Mouse (Mus musculus): ENCODE results near the gene Emid1. TPM values are rescaled to one million over a fixed set of nuclear protein-coding genes. Genes with fewer than 3 reads are reported as not detected.
A peak's percentile ranks its signal among the peaks of the same experiment; 100 is the strongest.

The Emid1 gene
- polyA plus RNA-seq, 1 experiment from 2014 or later = 41.9 TPM

DNA sequence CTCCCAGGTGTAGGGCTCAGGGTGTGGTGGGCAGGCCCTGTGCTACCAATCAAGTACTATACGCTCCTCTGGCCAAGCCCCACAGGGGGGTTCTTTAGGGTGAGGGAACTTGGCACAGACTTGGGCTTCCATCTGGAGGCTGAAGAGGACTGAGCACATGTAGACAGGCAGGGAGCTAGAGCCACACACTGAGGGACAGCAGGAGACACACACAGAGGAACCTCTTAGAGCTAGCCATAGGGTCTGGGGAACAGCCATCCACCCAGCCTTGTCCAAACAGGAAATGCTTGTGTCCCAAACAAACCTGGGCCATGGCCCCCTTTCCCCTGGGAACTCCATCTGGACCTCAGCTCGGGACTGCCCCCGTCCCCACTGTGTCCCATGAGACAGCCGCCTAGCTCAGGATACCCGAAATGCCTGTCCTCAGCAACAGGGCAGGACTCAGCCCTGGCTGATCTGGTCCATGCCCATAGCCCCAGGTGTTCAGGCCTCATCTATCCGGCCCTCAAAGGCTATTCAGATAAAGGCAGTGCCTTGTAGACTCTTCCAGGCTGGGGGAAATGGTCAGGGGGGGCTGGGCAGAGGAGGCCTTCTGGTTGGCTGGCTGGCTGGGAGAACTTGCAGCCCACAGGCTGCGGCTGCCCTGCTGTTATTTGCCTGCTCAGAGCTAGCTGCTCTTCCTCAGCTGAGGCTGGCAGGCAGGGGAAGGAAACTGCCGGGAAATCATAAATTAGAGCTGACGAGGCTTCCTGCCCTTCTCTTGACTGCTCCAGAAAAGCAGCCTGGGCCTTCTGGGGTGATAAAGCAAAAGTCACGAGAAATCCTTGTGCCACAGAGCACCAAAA lies 3.1 kb upstream of the Emid1 start:
- Histone ChIP-seq H3K4me1 (ENCODE audit: control insufficient read depth, insufficient read depth, low read length) (peaks cover 17% of the 10 kb centered on the region), H3K4me3 (ENCODE audit: low read depth, low read length) (no peak overlapping the region), H3K4me2 (ENCODE audit: low read depth, low read length) (no peak overlapping the region), H3K36me3 (ENCODE audit: control insufficient read depth, insufficient read depth, low read length) (no peaks in the 10 kb centered on the region), H3K9me3 (ENCODE audit: control insufficient read depth, low read length) (no peaks in the 10 kb centered on the region), H3K27me3 (replicated peaks; ENCODE audit: control insufficient read depth, insufficient read depth, low read length) (no peaks in the 10 kb centered on the region), H3K27ac (replicated peaks; ENCODE audit: low read depth, low read length) (no peak overlapping the region), H3K9ac (ENCODE audit: low read depth, low read length) (no peak overlapping the region)
- 27% methylated on average over 10 of the region's 10 CpGs for WGBS
- DNase-seq (ENCODE audit: low spot score) (no peak), ATAC-seq (ENCODE audit: low read depth) (no peak)

- 25% methylated on average over 4 of the region's 4 CpGs for WGBS
- H3K4me1 ChIP-seq (ENCODE audit: control insufficient read depth, insufficient read depth, low read length) = peaks cover 29% of the 10 kb centered on the region
- H3K9me3 ChIP-seq (ENCODE audit: control insufficient read depth, low read length) = no peaks in the 10 kb centered on the region
- H3K27me3 ChIP-seq (replicated peaks; ENCODE audit: control insufficient read depth, insufficient read depth, low read length) = no peaks in the 10 kb centered on the region
- peak overlapping the region; percentile 62 for H3K4me3 ChIP-seq (ENCODE audit: low read depth, low read length)
- H3K9ac ChIP-seq (ENCODE audit: low read depth, low read length) = peak overlapping the region; percentile 82
- no peaks in the 10 kb centered on the region for H3K36me3 ChIP-seq (ENCODE audit: control insufficient read depth, insufficient read depth, low read length)
- H3K4me2 ChIP-seq (ENCODE audit: low read depth, low read length) = peak overlapping the region; percentile 94
- no peak for ATAC-seq (ENCODE audit: low read depth)
- DNase-seq (ENCODE audit: low spot score) = no peak
- no peak overlapping the region for H3K27ac ChIP-seq (replicated peaks; ENCODE audit: low read depth, low read length)
These were observed 818 bp downstream of the Emid1 start for GRCm38 (mm10) chr11:5151247-5151630.

DNA sequence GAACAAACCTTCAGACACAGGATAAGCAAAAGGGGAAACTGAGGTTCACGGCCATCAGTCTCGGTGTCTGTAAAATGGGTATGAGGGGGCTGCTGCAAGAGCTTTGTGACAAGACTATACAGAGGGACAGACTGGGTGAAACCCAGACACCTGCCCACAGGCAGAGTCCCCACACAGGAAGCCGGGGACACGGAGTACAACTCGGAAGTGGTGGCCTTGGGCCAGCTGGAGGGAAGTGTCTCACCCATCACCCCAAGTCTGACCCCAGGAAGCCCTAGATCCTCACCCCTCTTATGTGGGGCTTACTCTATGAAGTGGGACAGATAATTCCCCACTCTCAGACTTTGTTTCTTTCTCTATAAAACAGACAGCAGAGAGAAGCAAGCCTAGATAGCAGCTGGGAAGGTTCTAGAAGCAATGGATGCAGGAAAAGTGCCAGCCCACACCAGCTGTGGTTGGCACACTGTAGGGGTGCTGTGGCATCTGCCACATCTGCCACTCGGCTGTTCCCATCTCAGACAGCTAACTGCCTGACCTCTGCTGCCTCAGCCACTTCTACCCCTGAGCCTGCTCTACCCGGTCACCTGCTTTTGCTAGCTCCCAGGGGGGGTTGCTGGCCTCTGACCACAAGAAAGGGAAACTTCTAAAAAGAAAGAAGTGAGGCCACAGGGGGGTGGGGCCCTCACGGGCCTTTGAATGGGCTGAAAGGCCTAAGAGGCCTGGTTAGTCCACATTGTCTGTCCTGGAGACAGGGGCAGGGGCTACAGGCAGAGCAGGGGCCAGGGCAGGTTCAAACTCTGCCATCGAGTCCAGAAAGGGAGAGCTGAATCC lies 1.4 kb downstream of the Emid1 start:
- peaks cover 29% of the 10 kb centered on the region for H3K4me1 ChIP-seq (ENCODE audit: control insufficient read depth, insufficient read depth, low read length)
- no peak overlapping the region for H3K4me3 ChIP-seq (ENCODE audit: low read depth, low read length)
- H3K4me2 ChIP-seq (ENCODE audit: low read depth, low read length) = peak overlapping the region; percentile 94
- no peaks in the 10 kb centered on the region for H3K27me3 ChIP-seq (replicated peaks; ENCODE audit: control insufficient read depth, insufficient read depth, low read length)
- H3K9ac ChIP-seq (ENCODE audit: low read depth, low read length) = no peak overlapping the region; the same call in 1 of the 2 replicates
- no peaks in the 10 kb centered on the region for H3K36me3 ChIP-seq (ENCODE audit: control insufficient read depth, insufficient read depth, low read length)
- H3K9me3 ChIP-seq (ENCODE audit: control insufficient read depth, low read length) = no peaks in the 10 kb centered on the region
- WGBS = 67% methylated on average over 9 of the region's 9 CpGs
- DNase-seq (ENCODE audit: low spot score) (no peak), ATAC-seq (ENCODE audit: low read depth) (no peak)
- H3K27ac ChIP-seq (replicated peaks; ENCODE audit: low read depth, low read length) = no peak overlapping the region

DNA sequence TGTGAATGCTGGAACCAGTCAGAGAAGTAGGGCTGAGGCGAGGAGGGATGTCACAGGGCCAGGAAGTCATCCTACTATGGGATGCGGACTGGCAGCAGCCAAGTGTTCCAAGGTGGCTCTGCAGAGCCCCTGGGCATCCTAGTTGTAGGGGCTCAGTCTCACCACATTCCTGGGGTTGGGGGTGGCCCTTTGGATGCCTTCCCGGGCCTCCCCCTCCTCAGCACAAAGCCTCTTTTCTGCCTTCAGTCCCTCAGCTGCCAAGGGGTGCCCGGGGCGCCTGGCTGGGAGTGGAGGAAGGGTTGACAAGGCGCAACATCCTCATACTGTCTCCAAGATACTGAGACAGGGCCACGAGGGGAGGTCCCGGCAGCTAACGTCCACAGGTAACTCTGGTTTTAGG lies 2.1 kb downstream of the Emid1 start:
- H3K9ac ChIP-seq (ENCODE audit: low read depth, low read length) = no peak overlapping the region

DNA sequence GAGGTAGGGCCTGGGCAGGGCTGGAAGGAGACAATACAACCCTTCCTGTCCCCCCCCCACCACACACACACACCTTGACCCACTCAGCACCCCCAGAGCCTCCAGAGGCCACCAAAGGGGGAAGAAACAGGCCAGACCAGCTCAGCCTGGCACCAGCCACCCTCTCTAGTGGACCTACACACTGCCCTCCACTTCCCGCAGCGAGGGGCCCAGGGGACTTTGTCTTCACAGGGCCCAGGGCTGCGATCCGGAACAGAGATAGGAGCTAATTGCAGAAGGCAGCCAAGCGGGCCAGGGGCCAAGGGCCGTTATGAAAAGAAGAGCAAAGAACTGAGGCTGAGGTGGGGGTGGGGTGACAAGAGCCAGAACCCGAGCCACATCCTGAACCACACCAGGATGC lies 2.8 kb downstream of the Emid1 start:
- Histone ChIP-seq H3K9me3 (ENCODE audit: control insufficient read depth, low read length) (no peaks in the 10 kb centered on the region), H3K4me2 (ENCODE audit: low read depth, low read length) (0 out of 2 replicates have a peak overlapping the region, but pooled peaks have one; percentile 11), H3K4me1 (ENCODE audit: control insufficient read depth, insufficient read depth, low read length) (peaks cover 22% of the 10 kb centered on the region), H3K27ac (replicated peaks; ENCODE audit: low read depth, low read length) (no peak overlapping the region), H3K27me3 (replicated peaks; ENCODE audit: control insufficient read depth, insufficient read depth, low read length) (no peaks in the 10 kb centered on the region), H3K9ac (ENCODE audit: low read depth, low read length) (no peak overlapping the region), H3K36me3 (ENCODE audit: control insufficient read depth, insufficient read depth, low read length) (no peaks in the 10 kb centered on the region), H3K4me3 (ENCODE audit: low read depth, low read length) (no peak overlapping the region)
- DNase-seq (ENCODE audit: low spot score) = no peak
- 22% methylated on average over 7 of the region's 7 CpGs for WGBS
- ATAC-seq (ENCODE audit: low read depth) = no peak

More for the DNA sequence above, 2.1 kb downstream of the Emid1 start:
- no peaks in the 10 kb centered on the region for H3K9me3 ChIP-seq (ENCODE audit: control insufficient read depth, low read length)
- no peaks in the 10 kb centered on the region for H3K36me3 ChIP-seq (ENCODE audit: control insufficient read depth, insufficient read depth, low read length)
- DNase-seq (ENCODE audit: low spot score) (peak; percentile 32), ATAC-seq (ENCODE audit: low read depth) (no peak)
- H3K27me3 ChIP-seq (replicated peaks; ENCODE audit: control insufficient read depth, insufficient read depth, low read length) = no peaks in the 10 kb centered on the region
- H3K27ac ChIP-seq (replicated peaks; ENCODE audit: low read depth, low read length) = no peak overlapping the region
- H3K4me2 ChIP-seq (ENCODE audit: low read depth, low read length) = peak overlapping the region; percentile 11; the same call in 1 of the 2 replicates
- 55% methylated on average over 9 of the region's 9 CpGs for WGBS
- peaks cover 22% of the 10 kb centered on the region for H3K4me1 ChIP-seq (ENCODE audit: control insufficient read depth, insufficient read depth, low read length)
- H3K4me3 ChIP-seq (ENCODE audit: low read depth, low read length) = no peak overlapping the region

DNA sequence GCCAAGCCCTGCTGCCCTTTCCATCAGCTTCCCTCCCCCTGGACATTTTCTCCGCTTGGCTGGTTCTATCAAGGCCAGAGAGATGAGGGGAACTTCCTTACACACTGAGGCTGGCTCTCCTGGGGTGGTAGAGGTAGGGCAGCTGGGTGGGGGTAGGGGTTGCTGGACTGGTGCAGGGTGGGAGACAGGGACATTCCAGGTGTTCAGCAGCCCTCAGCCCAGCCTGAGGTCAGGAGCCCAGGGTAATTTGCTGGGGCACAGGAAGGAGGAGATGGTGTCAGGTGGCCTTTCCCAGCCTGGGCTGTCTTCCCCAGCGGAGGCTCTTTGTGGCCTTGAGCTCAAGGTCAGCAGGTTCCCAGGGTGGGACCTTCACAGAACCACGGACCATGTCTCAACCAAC lies 6.5 kb downstream of the Emid1 start:
- Histone ChIP-seq H3K9ac (ENCODE audit: low read depth, low read length) (no peak overlapping the region), H3K27ac (replicated peaks; ENCODE audit: low read depth, low read length) (no peak overlapping the region), H3K27me3 (replicated peaks; ENCODE audit: control insufficient read depth, insufficient read depth, low read length) (no peaks in the 10 kb centered on the region), H3K4me2 (ENCODE audit: low read depth, low read length) (no peak overlapping the region), H3K9me3 (ENCODE audit: control insufficient read depth, low read length) (no peaks in the 10 kb centered on the region), H3K4me1 (ENCODE audit: control insufficient read depth, insufficient read depth, low read length) (peaks cover 21% of the 10 kb centered on the region), H3K4me3 (ENCODE audit: low read depth, low read length) (no peak overlapping the region), H3K36me3 (ENCODE audit: control insufficient read depth, insufficient read depth, low read length) (no peaks in the 10 kb centered on the region)
- WGBS = 74% methylated on average over 3 of the region's 3 CpGs
- DNase-seq (ENCODE audit: low spot score) (no peak), ATAC-seq (ENCODE audit: low read depth) (no peak)

DNA sequence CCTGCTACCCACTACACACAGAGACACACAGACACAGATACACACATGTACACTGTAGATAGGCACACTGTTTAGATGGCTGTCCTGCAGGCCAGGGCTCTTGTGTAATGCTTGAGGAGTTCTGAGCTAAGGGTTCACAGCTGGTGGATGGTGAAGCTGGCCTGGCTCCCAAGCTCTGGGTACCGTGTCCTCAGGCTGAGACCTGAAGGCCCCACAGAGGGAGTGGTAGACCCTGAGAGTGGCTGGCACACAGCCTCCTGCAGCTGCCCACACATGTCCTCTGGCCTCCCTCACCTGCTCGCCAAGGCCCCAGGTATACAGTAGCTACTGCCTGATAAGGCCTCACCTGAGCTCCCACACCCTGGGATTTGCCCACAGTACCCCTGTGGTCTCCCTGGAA lies 10.1 kb downstream of the Emid1 start:
- no peak overlapping the region for H3K4me2 ChIP-seq (ENCODE audit: low read depth, low read length)
- ATAC-seq (ENCODE audit: low read depth) (0 out of 2 replicates have a peak, but pooled peaks have one; percentile 15), DNase-seq (ENCODE audit: low spot score) (no peak)
- no peak overlapping the region for H3K27ac ChIP-seq (replicated peaks; ENCODE audit: low read depth, low read length)
- no peak overlapping the region for H3K9ac ChIP-seq (ENCODE audit: low read depth, low read length)
- H3K27me3 ChIP-seq (replicated peaks; ENCODE audit: control insufficient read depth, insufficient read depth, low read length) = no peaks in the 10 kb centered on the region
- H3K4me3 ChIP-seq (ENCODE audit: low read depth, low read length) = no peak overlapping the region
- no peaks in the 10 kb centered on the region for H3K9me3 ChIP-seq (ENCODE audit: control insufficient read depth, low read length)
- WGBS = 78% methylated on average over 1 of the region's 2 CpGs
- H3K4me1 ChIP-seq (ENCODE audit: control insufficient read depth, insufficient read depth, low read length) = peaks cover 8% of the 10 kb centered on the region; the same call in 1 of the 2 replicates
- no peaks in the 10 kb centered on the region for H3K36me3 ChIP-seq (ENCODE audit: control insufficient read depth, insufficient read depth, low read length)

DNA sequence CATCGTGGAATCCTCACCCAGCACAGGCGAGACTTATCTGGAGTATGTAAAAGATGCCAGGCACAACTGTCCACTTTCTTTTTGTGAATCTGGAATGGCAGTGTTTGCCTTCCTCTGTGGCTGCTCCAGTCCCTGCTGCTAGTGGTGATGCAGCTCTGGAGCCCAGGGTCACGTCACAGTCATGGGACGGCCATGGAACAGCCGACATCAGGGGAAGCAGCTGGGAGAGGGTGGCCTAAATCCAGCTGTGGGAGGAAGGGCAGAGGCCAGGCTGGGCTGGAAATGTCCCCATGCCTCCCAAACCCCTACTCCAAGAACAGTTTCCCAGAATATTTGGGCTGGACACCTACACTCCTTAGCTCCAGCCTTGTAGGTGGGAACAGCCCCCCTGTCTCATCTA lies 10.8 kb downstream of the Emid1 start:
- H3K9ac ChIP-seq (ENCODE audit: low read depth, low read length) = no peak overlapping the region
- ATAC-seq (ENCODE audit: low read depth) (no peak), DNase-seq (ENCODE audit: low spot score) (no peak)
- no peak overlapping the region for H3K27ac ChIP-seq (replicated peaks; ENCODE audit: low read depth, low read length)
- H3K36me3 ChIP-seq (ENCODE audit: control insufficient read depth, insufficient read depth, low read length) = no peaks in the 10 kb centered on the region
- no peaks in the 10 kb centered on the region for H3K9me3 ChIP-seq (ENCODE audit: control insufficient read depth, low read length)
- WGBS = 80% methylated on average over 5 of the region's 5 CpGs
- H3K27me3 ChIP-seq (replicated peaks; ENCODE audit: control insufficient read depth, insufficient read depth, low read length) = no peaks in the 10 kb centered on the region
- H3K4me2 ChIP-seq (ENCODE audit: low read depth, low read length) = no peak overlapping the region
- no peak overlapping the region for H3K4me3 ChIP-seq (ENCODE audit: low read depth, low read length)
- H3K4me1 ChIP-seq (ENCODE audit: control insufficient read depth, insufficient read depth, low read length) = peaks cover 8% of the 10 kb centered on the region; the same call in 1 of the 2 replicates

Measured in embryonic facial prominence, embryonic 14.5 days (tissue).